Mouse (Mus musculus) embryo, embryonic 11.5 days (tissue): ENCODE data around the gene Dip2a.

ENCODE experiments used
- DNase-seq: peaks from one replicate; pipeline ENCODE4 v3.0.0-alpha.2; 2012; ENCODE audit warnings: low read depth, low spot score

The Dip2a gene

DNA sequence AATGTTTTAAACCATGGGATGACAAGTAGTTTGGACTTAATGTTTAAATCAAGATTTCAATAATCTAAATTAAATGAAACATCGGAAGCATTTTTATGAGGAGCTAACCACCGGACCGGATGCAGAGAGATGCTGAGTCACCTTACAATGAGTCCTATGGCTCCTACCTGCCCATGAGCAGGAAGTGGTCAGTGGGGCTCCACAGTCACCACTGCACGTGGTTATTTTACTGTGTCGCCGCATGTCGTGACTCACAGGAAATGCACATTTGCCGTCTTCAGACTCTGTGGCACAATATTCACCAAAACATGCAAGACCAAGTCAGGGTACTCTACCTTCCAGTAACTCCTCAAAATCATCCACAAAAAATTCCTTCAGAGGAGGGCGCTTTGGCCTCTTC is 38.4 kb downstream of the Dip2a start:
- DNase-seq: no peak

DNA sequence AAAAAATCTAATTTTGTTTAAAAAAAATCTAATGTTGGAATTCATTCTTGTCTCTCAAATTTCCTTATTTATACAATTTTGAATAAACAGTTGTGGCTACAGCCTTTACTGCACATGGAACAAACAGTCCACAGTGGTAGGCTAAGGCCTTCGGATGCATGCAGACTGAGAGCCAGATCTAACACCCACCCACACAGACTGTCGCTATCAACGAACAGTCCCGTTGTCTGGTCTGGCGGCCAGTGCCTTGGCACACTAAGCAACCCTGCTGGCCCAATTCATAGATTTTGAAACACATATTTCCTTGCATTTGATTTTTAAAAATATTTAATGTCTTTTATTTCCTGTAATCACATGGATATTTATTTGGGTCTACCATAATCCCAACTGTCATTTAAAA is 45.0 kb downstream of the Dip2a start:
- DNase-seq: no peak

DNA sequence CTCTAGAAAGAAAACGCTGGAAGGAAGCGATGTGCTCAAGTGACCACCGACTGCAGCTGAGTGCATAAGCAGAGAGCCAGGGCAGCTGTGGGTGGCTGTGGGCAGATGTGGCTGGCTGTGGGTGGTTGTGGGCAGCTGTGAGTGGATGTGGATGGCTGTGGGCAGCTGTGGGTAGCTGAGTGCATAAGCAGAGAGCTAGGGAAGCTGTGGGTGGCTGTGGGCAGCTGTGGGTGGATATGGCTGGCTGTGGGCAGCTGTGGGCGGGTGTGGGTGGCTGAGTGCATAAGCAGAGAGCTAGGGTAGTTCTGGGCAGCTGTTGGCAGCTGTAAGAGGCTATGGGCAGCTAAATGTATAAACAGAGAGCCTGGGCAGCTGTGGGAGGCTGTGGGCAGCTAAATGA is 51.9 kb downstream of the Dip2a start:
- no peak for DNase-seq

DNA sequence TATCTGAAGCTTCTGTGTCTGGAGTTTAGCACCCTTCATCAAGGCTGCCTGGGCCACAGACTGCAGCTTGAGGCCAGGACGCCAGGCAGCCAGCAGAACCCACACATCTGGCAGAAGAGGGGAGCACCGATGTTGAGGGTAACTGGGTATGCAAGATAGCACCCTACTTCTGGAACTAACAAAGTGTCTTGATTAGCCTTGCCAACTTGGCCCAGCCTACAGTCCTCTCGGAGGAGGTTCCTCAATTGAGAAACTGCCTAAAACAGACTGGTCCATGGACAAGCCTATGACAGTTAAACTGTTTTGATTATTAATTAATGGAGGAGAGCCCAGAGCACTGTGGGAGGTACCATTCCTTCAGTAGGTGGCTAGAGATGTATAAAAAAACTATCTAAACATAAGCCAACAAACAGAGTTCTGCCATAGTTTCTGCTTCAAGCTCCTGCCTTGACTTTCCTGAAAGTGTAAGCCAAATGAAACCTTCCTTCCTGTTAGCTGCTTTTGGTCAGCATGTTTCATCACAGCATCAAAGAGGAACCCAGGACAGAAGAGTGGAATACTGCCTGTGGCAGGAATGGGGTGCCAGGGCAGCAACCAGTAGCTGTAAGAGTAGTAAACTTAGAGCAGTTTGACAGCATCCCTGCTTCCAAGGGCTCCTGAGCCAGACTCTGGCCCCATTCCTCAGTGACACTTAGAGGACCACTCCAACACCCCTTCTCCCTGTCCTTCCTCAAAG is 55.0 kb downstream of the Dip2a start:
- no peak for DNase-seq

DNA sequence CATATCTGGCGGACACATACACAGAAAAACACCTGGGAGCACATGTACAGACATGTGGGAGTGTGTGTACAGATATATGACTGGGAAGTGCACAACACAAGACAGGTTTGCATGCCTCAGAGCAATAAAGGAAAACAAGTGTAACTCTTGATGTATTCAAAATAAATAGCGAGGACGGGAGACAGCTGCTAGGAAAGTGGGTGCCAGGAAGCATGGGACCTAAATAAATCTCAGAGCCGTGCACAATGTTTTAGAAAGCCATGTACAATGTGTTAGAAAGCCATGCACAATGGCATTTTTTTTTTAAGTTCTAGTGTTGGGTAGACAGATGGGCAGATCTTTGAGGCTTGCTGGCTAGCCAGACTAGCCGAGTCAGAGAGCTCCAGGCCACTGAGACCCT is 56.0 kb downstream of the Dip2a start:
- DNase-seq: no peak

DNA sequence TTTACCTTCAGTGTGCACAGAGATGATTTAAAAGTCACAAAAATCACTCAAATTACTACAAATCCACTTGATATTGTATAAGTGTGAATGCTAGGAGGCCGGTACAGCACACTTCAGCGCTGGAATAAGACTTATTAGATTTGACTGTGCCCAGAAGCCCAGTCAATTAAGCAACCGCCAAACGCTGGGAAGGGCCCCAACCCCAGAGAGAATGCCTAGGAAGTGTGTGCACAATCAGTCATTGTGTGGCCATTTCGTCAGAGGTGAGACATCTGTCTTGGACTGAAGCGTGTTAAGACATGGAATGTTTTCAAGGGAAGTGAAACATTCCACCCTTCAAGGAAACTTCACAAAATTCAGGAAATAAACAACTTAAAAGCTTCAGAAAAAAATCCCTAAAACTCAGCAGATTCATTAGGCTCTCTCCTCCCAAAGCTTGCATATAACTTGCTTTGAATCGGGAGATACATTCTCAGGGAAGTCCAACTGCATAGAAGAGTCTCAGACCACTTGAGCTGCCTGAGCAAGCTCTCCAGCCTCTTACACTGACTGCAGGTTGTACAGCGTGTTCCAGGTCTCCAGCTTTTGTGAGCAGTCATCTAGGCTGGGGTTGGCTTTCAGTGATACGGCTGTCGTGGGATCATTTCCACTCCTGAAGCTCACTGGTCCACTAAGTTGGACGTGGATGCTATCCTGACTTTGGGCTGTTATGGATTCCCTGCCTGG is 56.7 kb downstream of the Dip2a start:
- DNase-seq: no peak

DNA sequence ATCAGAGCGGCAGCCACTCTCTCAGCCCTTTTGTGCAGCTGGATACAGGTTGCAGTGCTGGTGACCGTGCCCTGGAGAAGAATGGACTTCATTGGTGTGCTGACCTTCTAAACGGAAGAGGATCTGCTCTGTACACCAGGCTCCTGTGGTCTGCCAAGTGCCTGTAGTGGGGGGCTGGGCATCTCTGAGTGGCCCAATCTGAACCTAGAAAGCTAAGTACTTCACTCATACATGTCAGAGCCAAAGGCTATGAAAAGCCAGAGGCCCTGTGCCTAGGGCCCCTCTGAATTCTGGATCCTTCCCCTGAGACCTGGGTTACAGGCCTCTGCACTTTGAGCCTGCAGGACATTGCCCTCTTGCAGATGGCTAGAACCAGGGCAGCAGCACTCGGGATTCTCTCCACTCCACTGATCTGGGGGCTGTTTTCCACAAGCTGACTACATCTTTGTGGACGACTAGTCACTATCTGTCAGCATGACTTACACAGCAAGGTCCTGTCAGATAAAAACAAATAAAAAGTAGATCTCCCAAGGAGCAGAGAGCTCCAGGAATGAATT is 66.5 kb downstream of the Dip2a start:
- no peak for DNase-seq

DNA sequence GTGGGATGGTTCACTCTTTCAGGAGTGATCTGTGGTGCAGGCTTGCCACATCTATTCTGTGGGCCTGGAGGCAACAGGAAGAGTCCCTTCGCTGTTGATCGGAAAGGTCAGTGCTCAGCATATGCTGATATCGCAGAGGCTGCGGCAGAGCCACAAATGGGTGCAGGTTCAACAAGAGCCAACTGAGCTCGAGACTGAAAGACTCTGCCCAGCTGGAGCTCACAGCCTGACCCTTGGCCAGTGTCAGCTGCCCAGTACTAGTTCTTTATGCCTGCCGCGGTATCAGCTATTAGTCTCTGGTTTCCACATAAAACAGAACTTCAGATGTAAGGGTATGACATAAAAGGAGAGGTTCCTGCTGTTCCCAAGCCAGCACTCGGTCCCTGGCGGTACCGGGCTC is 69.8 kb downstream of the Dip2a start:
- no peak for DNase-seq

DNA sequence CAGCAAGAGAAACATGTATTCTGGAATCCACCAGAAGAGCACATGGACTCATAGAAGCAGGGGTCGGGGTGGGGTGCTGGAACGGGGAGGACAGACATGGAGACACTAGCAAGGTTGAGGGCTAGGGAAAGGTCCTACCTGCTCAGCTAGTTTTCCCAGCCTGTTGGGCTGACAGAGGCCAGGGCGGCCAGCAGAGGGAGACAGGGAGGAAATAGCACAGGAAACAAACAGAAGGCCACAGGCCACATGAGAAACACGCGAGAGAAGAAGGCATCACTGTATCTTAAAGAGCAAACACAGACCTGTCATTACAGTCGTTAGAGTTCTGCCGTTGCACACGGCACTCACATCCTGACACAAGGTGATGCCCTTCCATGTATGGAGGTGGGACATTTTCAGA is 73.9 kb downstream of the Dip2a start:
- no peak for DNase-seq

DNA sequence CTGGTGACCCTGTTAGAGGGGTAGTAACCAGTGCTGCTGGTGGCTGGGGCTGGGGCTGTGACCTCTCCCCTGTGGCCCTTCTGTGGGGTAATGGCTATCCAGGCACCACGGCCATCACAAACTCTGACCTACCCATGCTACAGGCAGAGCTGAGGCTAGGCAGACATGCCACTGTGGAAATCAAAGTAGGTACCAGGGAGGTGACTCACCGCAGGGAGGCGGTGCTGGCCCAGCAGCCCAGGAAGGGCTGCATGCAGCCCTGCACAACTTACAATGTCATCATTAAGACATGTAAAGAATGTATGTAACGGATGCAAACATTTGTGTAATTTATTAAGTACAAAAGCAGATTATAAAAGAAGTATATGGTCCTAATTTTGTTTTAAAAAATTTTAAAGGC is 82.7 kb downstream of the Dip2a start:
- DNase-seq: no peak

DNA sequence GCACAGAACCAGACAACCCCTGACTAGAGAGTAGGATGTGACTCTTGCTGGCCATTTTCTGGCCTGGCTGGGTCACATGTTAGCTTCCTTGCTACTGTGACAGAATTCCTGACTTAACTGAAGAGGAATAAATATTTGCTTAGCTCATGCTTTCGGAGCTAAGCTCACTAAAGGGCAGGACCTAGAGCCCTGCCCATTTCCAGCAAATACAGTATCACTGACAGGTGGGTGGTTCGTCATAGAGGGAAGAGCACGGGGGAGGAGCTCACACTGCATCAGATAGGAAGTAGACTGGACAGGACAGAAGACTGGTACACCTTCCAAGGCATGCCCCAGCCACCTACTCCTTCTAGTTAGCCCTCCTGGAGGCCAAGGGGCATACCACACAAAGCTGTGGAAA is 83.6 kb downstream of the Dip2a start:
- no peak for DNase-seq

DNA sequence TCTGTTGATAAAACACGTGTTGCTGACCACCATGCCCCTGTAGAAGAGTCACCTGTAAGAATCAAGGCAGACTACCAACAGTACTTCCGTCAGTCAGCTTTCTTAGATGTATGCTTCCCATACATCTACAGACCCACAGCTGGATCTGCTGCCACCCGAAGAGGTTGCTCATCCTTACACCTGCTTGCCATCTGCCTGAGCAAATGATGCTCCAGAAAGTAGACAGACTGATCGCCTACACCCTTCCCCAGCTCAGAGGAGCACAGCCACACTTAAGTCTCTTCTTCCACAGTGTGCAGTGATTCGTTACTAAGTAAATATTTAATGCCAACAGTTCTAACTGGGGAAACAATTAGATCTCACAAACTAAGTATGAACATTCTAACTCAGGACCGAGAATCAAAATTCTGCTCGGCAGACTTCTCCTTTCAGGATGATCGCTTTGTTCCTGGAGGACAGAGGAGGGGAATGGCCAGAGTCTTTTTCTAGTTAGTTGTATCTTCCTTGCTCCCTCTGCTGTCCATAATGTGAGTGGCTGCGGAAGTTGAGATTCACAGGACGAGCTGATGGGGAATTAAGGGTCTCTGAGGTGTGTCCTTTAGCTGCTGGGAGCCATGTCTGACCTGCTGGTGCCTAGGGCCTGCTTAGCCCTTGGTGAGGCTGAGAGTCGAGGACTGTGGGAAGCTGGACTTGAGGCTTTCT is 84.6 kb downstream of the Dip2a start:
- DNase-seq: no peak

DNA sequence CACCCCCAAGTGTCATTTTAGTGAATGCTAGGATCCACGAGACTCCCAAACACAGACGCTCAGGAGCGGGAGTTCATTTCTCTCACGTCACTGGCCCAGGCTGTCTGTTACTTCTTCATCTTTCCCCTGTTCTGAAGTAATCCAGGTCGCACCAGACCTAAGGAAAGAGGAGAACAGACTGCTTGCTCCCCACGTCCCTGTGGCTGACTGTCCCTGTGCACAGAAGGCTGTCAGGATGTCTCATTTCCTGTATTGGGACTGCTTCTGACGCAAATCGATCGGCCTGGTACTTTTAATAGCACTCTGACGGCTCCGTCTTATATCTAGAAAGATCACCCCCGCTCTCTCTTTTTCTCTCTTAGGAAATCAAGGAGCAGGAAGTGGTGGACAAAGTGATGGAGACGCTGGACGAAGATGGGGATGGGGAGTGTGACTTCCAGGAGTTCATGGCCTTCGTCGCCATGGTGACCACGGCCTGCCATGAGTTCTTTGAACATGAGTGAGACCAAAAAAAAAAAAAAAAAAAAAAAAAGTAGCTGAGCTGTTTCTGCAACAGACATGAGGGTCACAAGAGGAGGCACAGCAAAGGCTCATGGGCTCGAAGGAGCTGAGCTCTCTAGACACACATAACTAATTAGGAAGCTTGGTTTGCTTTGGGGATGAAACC is 85.4 kb downstream of the Dip2a start:
- DNase-seq: no peak

DNA sequence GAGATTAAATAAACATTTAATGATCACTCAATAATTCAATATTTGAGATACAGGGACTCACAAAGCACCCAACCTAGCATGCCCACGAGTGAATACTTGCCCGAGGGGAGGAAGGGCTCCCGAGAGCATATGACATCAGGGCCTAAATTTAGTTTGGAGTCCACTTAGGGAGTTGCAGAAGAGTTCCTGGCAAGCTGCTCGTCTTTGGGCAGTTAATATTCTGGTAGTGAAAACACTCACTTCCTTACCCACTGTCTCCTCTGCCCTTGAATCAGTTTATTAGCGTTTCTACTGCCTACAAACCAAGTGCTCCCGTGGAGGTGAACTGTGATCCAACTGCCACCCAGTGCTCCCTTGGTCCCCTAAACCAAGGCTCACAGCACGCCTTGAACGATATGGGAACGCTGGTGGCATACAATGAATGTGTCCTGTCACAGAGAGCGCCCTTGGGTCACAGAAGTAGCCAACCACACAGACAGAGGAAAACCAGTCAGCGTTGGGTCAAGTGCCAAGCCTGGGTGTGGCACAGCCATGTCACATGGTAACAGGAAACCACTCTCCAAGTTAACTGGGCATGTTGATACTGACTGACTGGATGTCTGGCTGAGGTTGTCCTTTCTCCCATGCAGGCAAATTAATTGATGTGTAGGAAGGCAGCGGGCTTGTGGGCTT is 87.2 kb downstream of the Dip2a start:
- DNase-seq: no peak

DNA sequence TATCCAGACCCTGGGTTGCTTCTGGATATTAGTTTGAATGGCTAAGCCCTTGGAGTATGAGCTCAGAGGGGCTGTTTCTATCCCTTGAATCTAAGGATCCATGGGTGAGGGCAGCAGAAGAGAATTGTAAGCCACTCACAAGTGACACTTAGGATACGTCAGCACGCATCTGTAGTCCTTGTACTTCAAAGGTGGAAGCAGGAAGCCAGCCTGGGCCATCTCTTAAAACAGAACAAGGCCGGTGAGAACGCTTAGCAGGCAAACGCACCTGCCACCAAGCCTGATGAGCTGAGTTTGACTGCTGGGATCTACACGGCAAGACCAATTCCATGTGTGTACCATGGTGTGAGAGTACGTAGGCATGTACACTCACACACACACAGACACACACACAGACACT is 87.9 kb downstream of the Dip2a start:
- no peak for DNase-seq

DNA sequence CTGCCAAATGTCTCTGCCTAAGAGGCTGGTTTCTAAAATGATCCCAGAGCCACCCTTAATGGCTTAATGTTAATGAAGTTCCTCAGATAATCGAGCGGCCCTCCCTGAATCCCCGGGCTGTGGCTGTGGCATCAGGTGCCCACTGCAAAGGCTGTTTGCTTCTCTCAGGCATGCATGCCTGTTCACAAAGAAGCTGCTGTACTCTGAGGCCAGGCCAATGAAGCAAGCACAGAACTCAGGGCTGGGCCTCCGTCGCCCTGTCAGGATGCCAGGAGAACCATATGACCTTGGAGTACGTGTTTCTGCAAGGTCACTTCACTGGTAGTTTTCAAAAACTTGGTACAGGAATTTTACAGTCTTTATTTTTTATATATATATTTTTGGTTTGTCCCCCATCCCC is 89.5 kb downstream of the Dip2a start:
- DNase-seq: no peak

DNA sequence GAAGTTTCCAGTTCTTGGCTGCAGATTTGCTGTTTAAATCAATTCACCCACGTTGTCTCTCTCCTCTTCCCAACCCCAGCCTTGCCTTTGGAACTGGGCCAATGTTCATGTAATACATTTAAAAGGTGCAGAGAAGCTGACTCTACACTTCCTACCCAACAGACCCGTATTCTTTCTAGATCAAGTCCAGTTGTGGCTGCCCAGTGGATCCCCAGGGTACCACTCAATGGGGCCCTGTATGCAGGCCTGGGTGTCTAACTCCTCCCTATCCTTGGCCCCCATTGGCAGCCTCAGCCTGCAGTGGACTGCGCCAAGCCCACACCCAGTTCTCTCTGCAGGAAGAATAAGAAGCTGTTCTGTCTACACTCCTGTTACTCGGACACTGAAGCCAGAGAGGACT is 91.6 kb downstream of the Dip2a start, which contains the start of gene S100b:
S100b (plus strand) TSS at position 318 of the 400 bp plus-strand sequence.
- DNase-seq: no peak

DNA sequence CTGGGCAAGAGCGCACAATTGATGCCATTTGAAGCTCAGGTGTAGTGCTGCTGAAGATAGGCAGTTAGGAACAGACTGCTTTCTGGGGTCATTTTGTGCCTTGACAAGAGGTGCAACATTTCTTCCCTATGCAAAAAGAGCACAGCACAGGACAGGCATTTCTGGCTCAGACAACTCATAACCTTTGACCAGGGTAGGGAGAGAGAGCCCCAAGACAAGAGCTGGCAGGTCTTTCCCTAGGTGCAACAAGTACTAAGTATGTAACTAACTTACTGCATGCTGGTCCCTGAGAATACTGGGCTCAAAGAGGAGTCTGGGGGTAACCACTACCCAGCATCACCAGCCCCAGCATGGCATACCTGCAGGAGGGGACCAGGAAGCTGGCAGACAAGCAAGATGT is 92.0 kb downstream of the Dip2a start:
- DNase-seq: no peak

DNA sequence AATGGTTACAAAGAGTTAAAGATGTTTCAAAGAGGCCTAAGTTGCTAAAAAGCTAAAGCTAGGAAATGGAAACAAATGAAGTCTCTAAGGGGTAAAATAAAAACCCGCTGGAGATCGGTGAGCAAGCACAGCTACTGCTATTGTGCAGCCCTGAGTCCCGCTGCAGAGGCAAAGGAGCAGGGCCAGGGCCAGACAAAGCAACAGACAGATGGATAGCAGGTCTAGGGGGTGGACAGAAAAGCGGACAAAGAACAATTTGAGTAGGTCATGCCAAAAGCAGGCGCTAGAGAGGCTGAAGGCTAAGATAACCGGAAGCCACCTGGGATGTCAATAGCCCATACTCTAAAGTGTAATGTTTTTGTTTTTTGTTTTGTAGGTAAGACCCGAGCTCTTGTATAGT is 94.2 kb downstream of the Dip2a start:
- DNase-seq: no peak

DNA sequence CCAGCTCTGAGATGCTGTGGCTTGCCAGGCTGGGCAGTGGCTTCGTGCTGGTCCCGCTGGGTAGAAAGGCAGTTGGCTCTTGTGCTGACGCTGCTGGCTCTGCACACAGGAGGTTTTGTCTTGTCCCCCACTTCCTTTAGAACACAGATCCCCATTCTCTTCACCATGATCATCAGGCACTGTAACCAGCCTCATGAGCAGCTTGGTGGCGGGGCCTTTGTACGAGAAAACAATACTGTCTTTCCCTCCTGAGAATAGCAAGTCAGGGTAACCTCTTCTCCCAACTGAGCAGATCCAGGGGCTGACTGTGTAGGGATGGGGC is 96.5 kb downstream of the Dip2a start:
- no peak for DNase-seq

DNA sequence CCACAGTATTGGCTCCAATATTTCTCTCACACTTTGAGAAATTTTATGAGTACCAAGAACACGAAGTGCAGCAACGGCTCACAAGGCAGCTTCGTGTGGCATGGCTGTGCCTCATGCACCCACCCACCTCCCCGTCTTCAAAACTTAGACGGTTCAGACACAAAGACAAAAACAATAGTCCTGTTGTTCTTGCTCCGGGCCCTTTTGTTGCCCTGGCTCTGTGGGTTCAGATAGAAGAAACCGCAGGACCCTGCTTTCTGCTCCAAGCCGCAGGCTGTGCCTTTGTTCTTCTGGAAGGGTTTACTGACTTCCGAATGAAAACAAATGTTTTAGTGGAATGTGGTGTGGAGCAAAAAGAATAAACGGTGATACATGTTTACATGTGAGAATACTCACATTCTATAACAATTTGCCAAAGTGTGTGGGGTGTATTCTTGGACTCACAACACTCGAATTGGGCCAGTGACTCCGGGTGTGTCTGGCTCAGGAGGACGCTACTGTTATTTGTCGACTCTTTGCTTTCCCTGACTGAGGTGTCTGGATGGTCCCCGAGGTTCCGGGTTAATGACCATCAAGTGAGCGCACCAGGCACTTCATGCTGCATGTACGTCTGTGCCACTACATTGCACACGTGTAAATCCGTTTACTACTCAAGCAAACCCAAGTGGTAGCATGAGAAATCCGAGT is 97.0 kb downstream of the Dip2a start:
- DNase-seq: no peak
